ENCODE assay signal across 26 mouse cellular contexts in genomic region chr10:18861418-18861817, GRCm38 (mm10). TPM values are rescaled to one million over a fixed set of nuclear protein-coding genes. Genes with fewer than 3 reads are reported as not detected.
DNase-seq lines count a peak whose midpoint lies in the region; ATAC-seq and TF ChIP-seq lines count a peak whose summit lies in the region.
"Had no signal": no experiment of that assay in that cellular context is flagged by ENCODE, and none has a peak within 500 bp of the region (broad histone marks: within the 10 kb centered on the region; RNA-seq: fewer than 3 reads in every experiment).

No protein-coding gene starts in this region.

- H3K79me2 ChIP-seq in CH12.LX (replicated peaks; ENCODE audit: control insufficient read depth, extremely low read depth, insufficient read depth, poor library complexity, severe bottlenecking): no peaks in the 10 kb centered on the region
- no peaks in the 10 kb centered on the region for H3K79me2 ChIP-seq in myocyte (ENCODE audit: control insufficient read depth, insufficient read depth)

- H3K4me1 ChIP-seq in CH12.LX (ENCODE audit: control insufficient read depth in 1 of 2, insufficient read depth in 2 of 2): peaks cover 8 to 24% of the 10 kb centered on the region in 2 experiments
- no peaks in the 10 kb centered on the region for H3K4me1 ChIP-seq in neural tube, embryonic 15.5 days

- H3K36me3 ChIP-seq in CH12.LX (replicated peaks in 1 of 2; ENCODE audit: control insufficient read depth in 1 of 2, insufficient read depth in 1 of 2, low read length in 1 of 2): no peaks in the 10 kb centered on the region
- H3K36me3 ChIP-seq in myocyte (ENCODE audit: control insufficient read depth, insufficient read depth): no peaks in the 10 kb centered on the region
- no peaks in the 10 kb centered on the region for H3K36me3 ChIP-seq in neural tube, embryonic 15.5 days
- H3K36me3 ChIP-seq: forebrain, embryonic 12.5 days; G1E; heart, embryonic 10.5 days; heart, embryonic 13.5 days had no signal

- no peak for TF ChIP-seq EP300 in CH12.LX (IDR thresholded peaks at IDR 0.05; ENCODE audit: low read length)

- no peak for TF ChIP-seq RAD21 in CH12.LX (IDR thresholded peaks at IDR 0.05; ENCODE audit: low read depth, low read length)

- in situ Hi-C loops in CH12.LX (cut with MboI; ENCODE audit: low pct_ligation_motif_present, low pct_unique_long_range_greater_than_20kb, low sequenced_read_pairs): no loop called here

- H3K4me3 ChIP-seq in CH12.LX (replicated peaks in 1 of 3; ENCODE audit: low read depth in 2 of 3, low read length in 2 of 3, poor library complexity in 1 of 3) (no peak overlapping the region), myocyte (no peak overlapping the region)
- H3K4me3 ChIP-seq in neural tube, embryonic 15.5 days (replicated peaks): no peak overlapping the region
- H3K4me3 ChIP-seq: forebrain, embryonic 12.5 days; heart, adult 2 months; heart, embryonic 10.5 days; heart, embryonic 13.5 days had no signal

- 79% methylated on average over 4 of the region's 4 CpGs for WGBS in neural tube, embryonic 15.5 days

- no peak for TF ChIP-seq POLR2A in CH12.LX (IDR thresholded peaks at IDR 0.05; ENCODE audit: low read depth, low read length)
- TF ChIP-seq POLR2A in myocyte (IDR thresholded peaks at IDR 0.05; ENCODE audit: insufficient read length, low read depth): no peak

- TF ChIP-seq CTCF in CH12.LX (conservative IDR thresholded peaks at IDR 0.05 in 1 of 2, IDR thresholded peaks at IDR 0.05 in 1 of 2; ENCODE audit: low read depth in 2 of 2, low read length in 2 of 2): no peak

- H3K27me3 ChIP-seq in CH12.LX (replicated peaks): no peaks in the 10 kb centered on the region
- H3K27me3 ChIP-seq in myocyte (ENCODE audit: control insufficient read depth, insufficient read depth, insufficient read length): no peaks in the 10 kb centered on the region
- H3K27me3 ChIP-seq in neural tube, embryonic 15.5 days (replicated peaks): no peaks in the 10 kb centered on the region
- H3K27me3 ChIP-seq: forebrain, embryonic 12.5 days; heart, embryonic 13.5 days; Patski had no signal

- H3K4me2 ChIP-seq in CH12.LX (ENCODE audit: insufficient read depth, low read depth, poor library complexity, severe bottlenecking) (peak overlapping the region; percentile 100), myocyte (ENCODE audit: low read depth) (no peak overlapping the region)
- H3K4me2 ChIP-seq in neural tube, embryonic 15.5 days: no peak overlapping the region
- H3K4me2 ChIP-seq: forebrain, embryonic 12.5 days; heart, embryonic 13.5 days; hindbrain, embryonic 14.5 days had no signal

- H3K9ac ChIP-seq in CH12.LX (ENCODE audit: insufficient read depth, low read depth): peak overlapping the region; percentile 53; the same call in 1 of the 2 replicates
- no peak overlapping the region for H3K9ac ChIP-seq in neural tube, embryonic 15.5 days (replicated peaks)
- H3K9ac ChIP-seq: forebrain, embryonic 12.5 days; heart, embryonic 13.5 days; hindbrain, embryonic 14.5 days had no signal

- DNase-seq in frontal cortex, postnatal 36 days (ENCODE audit: low spot score in 2 of 2): no peak
- no peak for DNase-seq in CH12.LX (ENCODE audit: extremely low read depth)
- no peak for DNase-seq in ovary, postnatal 10 days (ENCODE audit: low spot score)
- DNase-seq: adrenal gland, postnatal 10 days; adrenal gland, postnatal 36 days; cerebellum, adult 11 months; cerebellum, adult 2 months; cerebellum, postnatal 10 days; cerebellum, postnatal 36 days; embryo, embryonic 11 days; gastrocnemius, postnatal 10 days; gastrocnemius, postnatal 36 days; heart, adult 2 months; heart, postnatal 14 days; heart, postnatal 4 days had no signal

- dilution Hi-C loops in CH12.LX (cut with MboI; ENCODE audit: extremely low pct_ligation_motif_present, extremely low pct_unique_long_range_greater_than_20kb, low sequenced_read_pairs): no loop called here

- peak; percentile 56 for ATAC-seq in frontal cortex, adult (ENCODE audit: low TSS enrichment)
- no peak for ATAC-seq in neural tube, embryonic 15.5 days (ENCODE audit: low FRiP score)
- ATAC-seq: forebrain, embryonic 16.5 days; hindbrain, postnatal 0 days; Patski had no signal

- H3K27ac ChIP-seq in CH12.LX (ENCODE audit: insufficient read depth, low read depth): no peak overlapping the region
- H3K27ac ChIP-seq in neural tube, embryonic 15.5 days (replicated peaks): no peak overlapping the region
- H3K27ac ChIP-seq: forebrain, embryonic 12.5 days; heart, adult 2 months; heart, embryonic 10.5 days; heart, embryonic 13.5 days; hindbrain, embryonic 14.5 days; hindbrain, postnatal 0 days had no signal

- no peaks in the 10 kb centered on the region for H3K9me3 ChIP-seq in CH12.LX (replicated peaks; ENCODE audit: low read length)
- no peaks in the 10 kb centered on the region for H3K9me3 ChIP-seq in neural tube, embryonic 15.5 days (replicated peaks)
- H3K9me3 ChIP-seq: forebrain, embryonic 12.5 days; G1E; heart, embryonic 10.5 days; heart, embryonic 13.5 days had no signal

- no peak overlapping the region for H3ac ChIP-seq in myocyte (ENCODE audit: control insufficient read depth, insufficient read length)

TF ChIP-seq in CH12.LX, 34 proteins besides CTCF, POLR2A, EP300 and RAD21:
- TF ChIP-seq HCFC1 (IDR thresholded peaks at IDR 0.05; ENCODE audit: low read depth, low read length) (no peak), CHD1 (IDR thresholded peaks at IDR 0.05; ENCODE audit: low read depth, low read length) (no peak), MAFK (IDR thresholded peaks at IDR 0.05; ENCODE audit: insufficient replicate concordance, low read length) (no peak), NELFE (IDR thresholded peaks at IDR 0.05; ENCODE audit: low read depth, low read length) (no peak), USF1 (IDR thresholded peaks at IDR 0.05; ENCODE audit: low read depth, low read length) (no peak), USF2 (conservative IDR thresholded peaks at IDR 0.05; ENCODE audit: low read depth, low read length) (no peak), ZC3H11A (IDR thresholded peaks at IDR 0.05; ENCODE audit: low read depth, low read length) (no peak), BHLHE40 (IDR thresholded peaks at IDR 0.05; ENCODE audit: low read depth, low read length) (no peak), MEF2A (IDR thresholded peaks at IDR 0.05; ENCODE audit: borderline replicate concordance, low read depth, low read length) (no peak), NRF1 (IDR thresholded peaks at IDR 0.05; ENCODE audit: low read depth, low read length) (no peak), IRF4 (IDR thresholded peaks at IDR 0.05; ENCODE audit: low read depth, low read length) (no peak), ZMIZ1 (IDR thresholded peaks at IDR 0.05; ENCODE audit: low read depth, low read length) (no peak), JUN (IDR thresholded peaks at IDR 0.05; ENCODE audit: insufficient read depth, low read depth, low read length) (no peak), ETS1 (conservative IDR thresholded peaks at IDR 0.05; ENCODE audit: low read depth, low read length) (no peak), ZNF384 (IDR thresholded peaks at IDR 0.05; ENCODE audit: low read depth, low read length) (no peak)

TF ChIP-seq in myocyte, 11 proteins besides CTCF, POLR2A, EP300 and RAD21:
- no peak for TF ChIP-seq MYOD1 (IDR thresholded peaks at IDR 0.05; ENCODE audit: control insufficient read depth in 1 of 3, insufficient read length in 2 of 3, low read depth in 2 of 3)
- no peak for TF ChIP-seq REST (IDR thresholded peaks at IDR 0.05; ENCODE audit: insufficient read depth, insufficient read length)
- no peak for TF ChIP-seq MAX (IDR thresholded peaks at IDR 0.05; ENCODE audit: low read depth)
- no peak for TF ChIP-seq TCF3 (IDR thresholded peaks at IDR 0.05; ENCODE audit: insufficient read length, low read depth)
- TF ChIP-seq CEBPB (IDR thresholded peaks at IDR 0.05; ENCODE audit: insufficient read depth, poor library complexity, severe bottlenecking): 0 out of 2 replicates have a peak, but pooled peaks have one; percentile 17

RNA-seq across cellular contexts. Expression of gene Perp, which starts 16.6 kb away (rescaled TPM):
- total RNA-seq in CH12.LX (2012; rRNA removed) (0.38 and 0.51 TPM in 2 replicates), CH12.LX (2014; rRNA removed) (not detected in 2 replicates)
- polyA plus RNA-seq in CH12.LX (2012; ENCODE audit: insufficient read length, low read depth) (0.16 TPM in 1 of 2 replicates, not detected in the other), myocyte (2012; fragmentation: generic; extraction: Trizol) (0.02 TPM)
- polyA plus RNA-seq in neural tube, embryonic 15.5 days (2015; fragmentation: Nextera tagmentation; extraction: Ambion mirVana): 9.0 and 26.8 TPM in 2 replicates
- total RNA-seq: G1E had no signal
- polyA plus RNA-seq: G1E had no signal
